In the genomic region with DNA sequence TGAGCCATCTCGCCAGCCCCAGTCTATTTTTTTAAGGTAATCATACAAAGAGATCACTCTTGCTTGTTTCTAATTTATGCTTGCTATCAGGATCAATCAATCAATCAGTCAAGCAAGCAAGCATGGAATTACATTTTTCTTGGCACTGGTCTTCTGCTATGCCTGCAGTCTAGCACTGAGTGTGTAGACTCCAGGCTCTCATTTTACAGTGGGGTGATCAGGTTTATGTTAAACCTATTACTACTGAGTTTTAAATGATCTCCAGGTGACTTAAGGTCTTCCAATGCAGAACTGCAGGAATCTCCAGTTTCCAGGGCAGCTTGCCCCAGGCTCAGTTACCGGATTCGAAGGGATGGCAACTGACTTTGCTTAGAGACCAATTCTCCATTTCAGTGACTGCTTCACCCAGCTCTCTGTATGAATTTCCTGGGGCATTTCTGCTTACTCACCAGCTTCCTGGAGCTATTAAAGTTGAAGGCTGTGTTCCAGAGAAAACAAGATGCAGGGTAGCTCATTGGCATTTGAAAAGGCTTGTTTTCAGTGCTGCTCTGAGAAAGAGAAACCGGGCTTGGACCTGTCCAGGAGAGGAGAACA, we compare ENCODE assay signal across 14 mouse cellular contexts. TPM values are rescaled to one million over a fixed set of nuclear protein-coding genes. Genes with fewer than 3 reads are reported as not detected.
DNase-seq lines count a peak whose midpoint lies in the region; ATAC-seq lines count a peak whose summit lies in the region.
"Had no signal": no experiment of that assay in that cellular context is flagged by ENCODE, and none has a peak within 500 bp of the region (broad histone marks: within the 10 kb centered on the region; RNA-seq: fewer than 3 reads in every experiment).

No protein-coding gene starts in this region.

- no peaks in the 10 kb centered on the region for H3K9me3 ChIP-seq in forebrain, embryonic 12.5 days
- H3K9me3 ChIP-seq: forebrain, embryonic 13.5 days had no signal

- no peak for ATAC-seq in forebrain, embryonic 12.5 days (ENCODE audit: low FRiP score)
- ATAC-seq: forebrain, embryonic 13.5 days; intestine, embryonic 16.5 days had no signal

- H3K4me1 ChIP-seq in forebrain, embryonic 12.5 days: no peaks in the 10 kb centered on the region

- WGBS in forebrain, embryonic 12.5 days: 62% methylated on average over 4 of the region's 4 CpGs

- H3K27me3 ChIP-seq in forebrain, embryonic 12.5 days: peaks cover 4% of the 10 kb centered on the region; the same call in 1 of the 2 replicates
- H3K27me3 ChIP-seq: forebrain, embryonic 13.5 days had no signal

- H3K4me3 ChIP-seq in forebrain, embryonic 12.5 days (replicated peaks): no peak overlapping the region
- H3K4me3 ChIP-seq: forebrain, embryonic 13.5 days had no signal

- H3K36me3 ChIP-seq in forebrain, embryonic 12.5 days (replicated peaks): no peaks in the 10 kb centered on the region

- H3K4me2 ChIP-seq in forebrain, embryonic 12.5 days: no peak overlapping the region
- H3K4me2 ChIP-seq: forebrain, embryonic 13.5 days; lung, embryonic 14.5 days had no signal

- DNase-seq in gastrocnemius, adult 18-20 months (ENCODE audit: low spot score): peak; percentile 74
- no peak for DNase-seq in gastrocnemius, postnatal 4 days (ENCODE audit: low spot score in 2 of 2)
- DNase-seq in 3134 (ENCODE audit: extremely low read depth, insufficient read length, low spot score): peak; percentile 42
- peak; percentile 86 for DNase-seq in R1 (ENCODE audit: low read depth, low spot score)
- peak; percentile 73 for DNase-seq in fibroblast of lung, adult 2 months (ENCODE audit: low read depth)
- DNase-seq in thymus, postnatal 4 days: no peak
- no peak for DNase-seq in cerebellum, postnatal 4 days (ENCODE audit: low spot score in 2 of 2)
- DNase-seq: cerebellum, adult 11-12 months; heart, postnatal 4 days; lung, embryonic 14.5 days; thymus, postnatal 25 days had no signal

- no peak overlapping the region for H3K27ac ChIP-seq in forebrain, embryonic 12.5 days
- H3K27ac ChIP-seq: forebrain, embryonic 13.5 days had no signal

- no peak overlapping the region for H3K9ac ChIP-seq in forebrain, embryonic 12.5 days
- H3K9ac ChIP-seq: forebrain, embryonic 13.5 days; lung, embryonic 14.5 days had no signal

RNA-seq across cellular contexts. Expression of gene Gpd2, which starts 7.7 kb away (rescaled TPM):
- 100 to 1,000 TPM; 151 to 203 TPM for total RNA-seq in gastrocnemius, adult 18-20 months (2021)
- total RNA-seq in gastrocnemius, postnatal 4 days (2021): 10 to 100 TPM; 43.6 to 57.0 TPM
- 23.1 and 24.1 TPM in 2 replicates for polyA plus RNA-seq in forebrain, embryonic 12.5 days (2016; fragmentation: Nextera tagmentation; extraction: Ambion mirVana)

Comparison
In these comparisons a context has a peak if more than half of its experiments do, and no peak if none do; other contexts are left out.
1. DNase-seq: peak in gastrocnemius, adult 18-20 months (single experiment), 3134 (single experiment), R1 (single experiment) and fibroblast of lung, adult 2 months (single experiment); none in gastrocnemius, postnatal 4 days (0 of 2), thymus, postnatal 4 days (single experiment) and cerebellum, postnatal 4 days (0 of 2).